Mouse (Mus musculus) lung, postnatal 25 days (tissue): ENCODE results near the gene Thap4.
"Not testable (repeated sequence)": the region's sequence is repeated elsewhere in the genome, so short reads cannot be mapped to it uniquely, and the experiment has no call there.

Source experiments
- DNase-seq: peaks from one replicate; pipeline ENCODE4 v3.0.0; 2022; ENCODE audit warnings: low spot score

The Thap4 gene

DNA sequence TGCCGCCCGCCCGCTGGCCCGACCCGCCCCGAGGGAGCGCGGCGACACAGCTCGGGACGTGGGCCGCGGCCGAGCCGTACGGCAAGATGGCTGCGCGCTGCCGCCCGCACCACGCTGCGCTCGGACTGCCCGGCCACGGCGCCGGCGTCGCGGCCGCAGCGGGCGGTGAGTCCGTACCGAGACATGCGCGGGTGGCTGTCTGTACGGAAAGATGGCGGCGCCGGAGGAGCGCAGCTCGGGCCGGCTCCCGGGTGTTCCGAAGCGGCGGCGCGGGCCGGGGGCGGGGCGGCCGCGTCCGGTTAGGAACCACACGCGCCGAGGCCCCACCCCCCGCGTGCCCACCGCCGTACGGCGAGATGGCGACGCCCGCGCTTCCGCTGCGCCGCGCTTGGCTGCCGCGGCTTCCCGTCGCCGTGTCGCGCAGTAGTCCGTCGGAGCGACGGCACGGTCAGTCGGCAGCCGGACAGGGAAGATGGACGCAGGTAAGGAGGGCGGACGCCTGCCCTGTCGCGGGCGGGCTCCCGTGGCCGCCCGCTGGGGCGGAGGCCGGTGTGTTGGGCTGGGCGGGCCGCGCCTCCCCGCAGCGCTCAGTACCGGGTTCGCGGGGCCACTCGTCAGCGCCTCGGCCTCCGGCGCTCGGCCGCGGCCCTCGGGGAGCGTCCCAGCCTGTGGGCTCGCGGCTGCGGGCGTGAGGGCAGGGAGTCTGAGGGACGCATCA lies at the start of gene Thap4:
Gene Thap4 (minus strand): TSS at position 292 of the 718 bp plus-strand sequence.
- DNase-seq, result peak; percentile 92

DNA sequence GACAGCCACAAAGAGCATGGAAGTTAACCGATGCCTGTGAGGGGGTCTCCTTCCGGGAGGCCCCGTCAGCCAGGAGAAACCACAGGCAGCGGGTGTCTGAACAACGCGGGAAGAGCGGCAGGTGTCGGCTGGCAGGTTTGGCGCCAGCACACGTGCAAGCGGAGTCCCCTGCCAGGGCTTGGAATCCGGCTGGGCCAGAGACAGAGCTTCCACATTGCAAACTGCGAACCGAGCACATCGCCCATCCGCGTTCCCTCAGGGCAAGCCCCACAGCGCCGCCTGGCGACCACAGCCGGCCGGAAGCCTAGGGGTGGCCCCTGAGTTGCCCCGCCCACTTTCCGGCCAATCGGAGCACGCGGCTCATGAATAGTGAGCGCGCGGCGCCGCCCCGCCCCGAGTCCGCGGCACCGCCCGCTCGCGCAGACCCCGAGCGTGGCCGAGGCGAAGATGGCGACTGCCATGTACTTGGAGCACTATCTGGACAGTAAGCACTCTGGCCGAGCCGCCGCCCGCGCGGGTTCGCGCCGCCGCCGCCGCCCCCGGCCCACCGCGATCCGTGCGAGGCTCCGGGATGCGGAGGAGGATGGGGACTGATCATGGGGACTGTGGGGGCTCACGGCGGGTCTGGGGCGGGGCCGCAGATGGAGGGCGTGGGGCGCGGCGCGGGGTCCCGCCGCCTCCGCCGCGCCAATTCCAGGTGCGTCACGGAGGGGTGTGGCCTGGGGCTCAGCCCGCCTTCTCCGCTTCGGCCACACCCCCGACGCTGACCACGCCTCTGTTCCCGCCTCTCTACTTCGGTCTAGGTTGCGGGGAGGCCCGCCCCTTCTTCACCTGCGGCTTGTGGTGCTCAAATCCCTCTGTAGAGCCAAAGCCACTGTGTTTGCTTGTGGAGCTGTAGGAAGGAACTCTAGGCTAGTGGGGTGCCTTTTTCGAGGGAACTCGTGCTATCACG lies 49.2 kb upstream of the Thap4 start, which contains the start of gene Ing5:
Gene Ing5 (plus strand): TSS at position 410 of the 952 bp plus-strand sequence.
- peak; percentile 99 for DNase-seq

- DNase-seq, result no peak
Measured at GRCm38 (mm10) chr1:93802771-93803170, 48.1 kb upstream of the Thap4 start.

DNA sequence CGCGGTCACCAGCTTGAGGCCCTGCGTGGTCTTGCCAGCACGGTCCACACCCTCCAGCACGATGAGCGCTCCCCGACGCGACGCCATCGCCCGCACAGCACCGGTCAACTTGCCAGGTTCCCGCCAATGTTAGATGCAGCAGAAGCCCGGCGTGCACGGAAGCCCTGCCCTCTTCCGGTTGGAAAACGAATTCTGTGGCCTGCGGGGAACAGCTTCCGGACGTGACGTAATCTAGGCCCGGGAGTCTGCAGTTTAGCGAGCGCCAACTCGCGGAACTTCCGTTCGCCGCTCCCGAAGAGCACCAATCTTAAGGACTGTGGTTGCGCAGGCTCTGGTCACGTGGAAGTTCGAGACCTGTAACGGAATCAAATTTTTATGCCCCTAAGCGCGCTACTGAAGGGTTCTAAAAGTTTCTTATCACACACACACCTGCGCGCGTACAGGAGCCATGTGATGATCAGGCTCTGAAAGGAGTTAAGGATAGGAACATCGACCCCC lies 47.1 kb upstream of the Thap4 start, which contains the start of gene Dtymk:
Gene Dtymk (minus strand): TSS at position 194 of the 498 bp plus-strand sequence.
- DNase-seq, result peak; percentile 96

GRCm38 (mm10) chr1:93800670-93801503 lies 46.2 kb upstream of the Thap4 start:
- no peak for DNase-seq

- DNase-seq, result no peak
Measured at GRCm38 (mm10) chr1:93795886-93796285, 41.2 kb upstream of the Thap4 start.

DNA sequence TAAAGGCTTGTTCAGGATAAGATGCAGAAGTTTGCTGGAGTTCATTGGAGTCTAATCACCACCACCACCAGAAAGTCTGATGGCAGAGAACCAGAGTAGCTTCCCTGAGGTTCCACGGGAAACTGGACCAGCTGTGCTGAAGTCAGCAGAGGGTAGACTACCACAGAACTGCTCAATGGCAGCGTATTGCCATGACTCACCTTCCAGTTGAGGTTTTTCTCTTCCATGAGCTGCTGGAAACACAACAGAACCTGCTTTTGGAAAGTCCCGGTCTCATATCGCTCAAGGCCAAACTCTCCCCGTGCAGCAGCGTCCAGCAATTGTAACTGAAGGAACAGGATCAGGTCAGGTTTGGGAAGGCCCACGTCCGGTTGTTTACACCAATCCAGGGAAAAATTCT lies 39.9 kb upstream of the Thap4 start:
- DNase-seq, result no peak

DNA sequence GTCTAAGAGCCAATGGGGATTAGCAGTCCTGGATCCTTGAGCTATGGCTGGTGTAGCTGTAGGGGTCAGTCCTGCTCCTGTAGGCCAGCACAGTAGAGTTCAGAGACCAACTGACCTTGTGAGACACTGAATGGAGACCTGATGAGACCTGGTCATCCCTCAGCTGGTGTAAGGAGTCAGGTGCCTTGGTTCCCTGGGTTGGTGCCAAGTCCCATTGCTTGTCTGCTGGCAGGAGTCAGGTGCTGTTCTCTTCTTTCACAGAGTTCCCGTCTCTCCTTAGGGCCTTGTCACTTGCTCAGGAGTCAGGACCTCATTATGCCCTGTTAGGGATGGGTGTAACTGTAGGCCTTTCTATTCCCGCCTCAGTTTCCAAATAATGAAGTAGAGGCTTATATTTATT lies 32.2 kb upstream of the Thap4 start:
- no peak for DNase-seq

DNA sequence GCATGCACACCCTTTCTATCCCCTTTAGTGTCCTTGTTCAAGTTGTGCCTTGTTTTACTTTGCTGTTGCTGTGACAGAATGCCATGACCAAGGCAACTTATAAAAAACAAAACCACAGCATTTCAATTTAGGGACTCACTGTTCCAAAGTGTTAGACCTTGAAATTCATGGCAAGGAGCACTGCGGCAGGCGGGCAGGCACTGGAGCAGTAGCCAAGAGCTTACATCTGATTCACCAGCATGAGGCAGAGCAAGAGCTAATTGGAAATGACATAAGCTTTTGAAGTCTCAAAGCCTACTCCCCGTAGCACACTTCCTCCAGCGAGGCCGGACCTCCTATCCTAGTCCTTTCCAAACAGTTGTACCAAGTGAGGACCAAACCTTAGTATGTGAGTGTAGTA lies 22.0 kb upstream of the Thap4 start:
- DNase-seq, result no peak

GRCm38 (mm10) chr1:93769901-93770300 lies 15.2 kb upstream of the Thap4 start:
- peak; percentile 66 for DNase-seq

- DNase-seq, result no peak
Measured at GRCm38 (mm10) chr1:93767600-93767999, 12.9 kb upstream of the Thap4 start.

GRCm38 (mm10) chr1:93764871-93765591 lies 10.4 kb upstream of the Thap4 start:
- DNase-seq, result no peak

DNA sequence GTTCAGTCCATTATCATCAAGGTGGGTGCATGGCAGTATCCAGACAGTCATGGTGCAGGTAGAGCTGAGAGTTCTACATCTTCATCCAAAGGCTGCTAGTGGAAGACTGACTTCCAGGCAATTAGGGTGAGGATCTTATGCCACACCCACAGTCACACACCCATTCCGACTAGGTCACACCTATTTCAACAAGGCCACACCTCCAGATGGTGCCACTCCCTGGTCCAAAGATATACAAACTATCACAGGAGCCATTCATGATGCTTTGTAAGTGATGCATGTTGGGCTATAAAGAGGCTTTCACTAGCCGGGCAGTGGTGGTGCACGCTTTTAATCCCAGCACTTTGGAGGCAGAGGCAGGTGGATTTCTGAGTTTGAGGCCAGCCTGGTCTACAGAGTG lies 8.9 kb upstream of the Thap4 start:
- DNase-seq, result not testable (repeated sequence)

- DNase-seq, result no peak
Measured at GRCm38 (mm10) chr1:93760076-93760475, 5.4 kb upstream of the Thap4 start.

GRCm38 (mm10) chr1:93756154-93756553 lies 1.5 kb upstream of the Thap4 start:
- no peak for DNase-seq

DNA sequence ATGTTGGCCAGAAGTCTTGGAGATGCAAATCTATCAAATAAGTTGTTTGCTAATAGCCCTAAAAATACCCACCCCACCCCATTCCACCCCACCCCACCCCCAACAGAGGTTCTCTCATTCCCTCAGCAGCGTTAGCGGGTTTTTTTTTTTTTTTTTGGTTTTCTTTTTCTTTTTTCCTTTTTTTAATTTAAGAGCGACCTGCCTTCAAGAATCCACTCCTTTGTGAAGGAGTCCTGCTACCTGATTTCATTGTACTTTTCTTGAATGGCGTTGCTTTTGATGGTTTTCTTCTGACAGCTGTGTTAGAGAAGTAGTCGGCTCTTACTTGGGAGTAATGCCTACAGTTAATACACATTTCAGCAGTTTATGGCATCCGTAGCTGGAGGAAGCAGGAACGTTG lies 954 bp upstream of the Thap4 start:
- no peak for DNase-seq

DNA sequence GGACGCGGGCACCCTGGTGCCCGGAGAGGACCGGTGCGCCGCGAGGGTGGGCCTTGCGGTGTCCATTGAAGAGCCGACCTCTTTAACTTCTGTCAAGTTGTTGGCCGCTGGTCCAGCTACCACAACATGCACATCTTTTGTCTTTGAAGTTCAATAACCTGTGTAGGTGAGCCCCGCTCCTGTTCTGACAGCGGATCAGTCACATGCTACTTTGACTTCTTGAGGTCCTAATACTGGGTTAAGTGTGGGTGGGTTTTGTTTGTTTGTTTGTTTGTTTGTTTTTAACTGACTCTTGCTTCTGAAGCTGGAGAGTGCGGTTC lies 587 bp upstream of the Thap4 start:
- DNase-seq, result no peak

- no peak for DNase-seq
Measured at GRCm38 (mm10) chr1:93753911-93754572, 622 bp downstream of the Thap4 start.

DNA sequence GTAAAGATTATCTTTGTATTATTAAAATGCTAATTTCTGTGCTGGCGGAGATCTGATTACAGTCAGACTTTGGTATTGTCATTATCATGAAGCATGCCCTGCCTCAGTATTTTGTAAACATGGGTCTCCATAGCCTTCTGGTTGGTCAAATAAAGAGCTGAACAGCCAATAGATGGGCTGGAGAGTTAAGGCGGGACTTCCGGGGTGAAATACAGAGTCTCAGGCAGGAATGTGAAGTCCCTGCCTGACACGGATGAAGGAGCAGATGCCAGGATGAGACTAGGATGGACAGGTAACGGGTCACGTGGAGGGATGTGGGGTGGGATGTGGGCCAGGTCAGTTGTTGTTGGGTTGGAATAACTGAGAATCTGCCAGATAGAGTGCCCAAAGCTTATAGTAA lies 3.4 kb downstream of the Thap4 start, which contains the start of gene Atg4b:
Gene Atg4b (plus strand): TSS at position 211 of the 400 bp plus-strand sequence.
- DNase-seq, result no peak

- DNase-seq, result peak; percentile 33
Measured at GRCm38 (mm10) chr1:93748539-93748938, 6.1 kb downstream of the Thap4 start.

- DNase-seq, result no peak
Measured at GRCm38 (mm10) chr1:93746179-93746578, 8.5 kb downstream of the Thap4 start.
